Mouse (Mus musculus) limb, embryonic 15.5 days (tissue): ENCODE results near the gene Bcl11a. TPM values are rescaled to one million over a fixed set of nuclear protein-coding genes. Genes with fewer than 3 reads are reported as not detected.

Experiments used
- ATAC-seq: fragments of 200-750 bp; cut with Nextera tagmentation; 2 replicates; pipeline ENCODE4 v1.8.0; 2017; ENCODE audit warnings: low read depth, moderate TSS enrichment; ENCODE audit not compliant: insufficient number of reproducible peaks, low FRiP score, low TSS enrichment
- H3K27ac ChIP-seq: fragments of 300-500 bp; sonication (generic); 2 replicates; pipeline ENCODE4 v1.5.1; 2015; ENCODE audit warnings: moderate library complexity, mild to moderate bottlenecking, inconsistent platforms
- H3K27me3 ChIP-seq: fragments of 300-500 bp; sonication (generic); 2 replicates; pipeline ENCODE4 v1.6.1; 2015; ENCODE audit warnings: inconsistent platforms
- H3K36me3 ChIP-seq: fragments of 300-500 bp; sonication (generic); 2 replicates; pipeline ENCODE4 v1.6.1; 2015; ENCODE audit warnings: inconsistent platforms
- H3K4me1 ChIP-seq: fragments of 300-500 bp; sonication (generic); 2 replicates; pipeline ENCODE4 v1.6.1; 2015; ENCODE audit warnings: inconsistent platforms
- H3K4me2 ChIP-seq: fragments of 300-500 bp; sonication (generic); 2 replicates; pipeline ENCODE4 v1.6.1; 2015; ENCODE audit warnings: mild to moderate bottlenecking, inconsistent platforms
- H3K4me3 ChIP-seq: fragments of 300-500 bp; sonication (generic); 2 replicates; pipeline ENCODE4 v1.5.1; 2015; ENCODE audit warnings: mild to moderate bottlenecking, inconsistent platforms
- H3K9ac ChIP-seq: fragments of 300-500 bp; sonication (generic); 2 replicates; pipeline ENCODE4 v1.6.1; 2015; ENCODE audit warnings: inconsistent platforms
- H3K9me3 ChIP-seq: fragments of 300-500 bp; sonication (generic); 2 replicates; pipeline ENCODE4 v1.6.1; 2016; ENCODE audit warnings: inconsistent platforms
- WGBS: fragments of 180-500 bp; shearing (Covaris S2); methylation state at CpG from one replicate; pipeline ENCODE4 v1.1.7; 2015; 5-methylcytosine and 5-hydroxymethylcytosine counted together
- polyA plus RNA-seq: library from polyadenylated mRNA; unstranded; fragments of >200 nt; fragmentation: Nextera tagmentation; extraction: Ambion mirVana; gene quantifications from 2 replicates; pipeline ENCODE4 v1.2.1, GENCODE M21; 2015

The Bcl11a gene
- polyA plus RNA-seq, 1 experiment from 2014 or later: 60.9 TPM

GRCm38 (mm10) chr11:24174161-24174792 lies 96.4 kb downstream of the Bcl11a start:
- WGBS: 77% methylated on average over 2 of the region's 2 CpGs
- H3K4me3 ChIP-seq: no peak overlapping the region
- ATAC-seq: no peak

GRCm38 (mm10) chr11:24177458-24177857 lies 99.6 kb downstream of the Bcl11a start:
- 87% methylated on average over 4 of the region's 4 CpGs for WGBS
- H3K36me3 ChIP-seq: 0 out of 2 replicates have a peak, but pooled peaks cover 7% of the 10 kb centered on the region
- H3K27ac ChIP-seq: no peak overlapping the region
- H3K9ac ChIP-seq: no peak overlapping the region
- H3K4me3 ChIP-seq: no peak overlapping the region
- no peaks in the 10 kb centered on the region for H3K27me3 ChIP-seq
- H3K4me2 ChIP-seq: no peak overlapping the region
- H3K4me1 ChIP-seq: no peaks in the 10 kb centered on the region
- H3K9me3 ChIP-seq: no peaks in the 10 kb centered on the region
- no peak for ATAC-seq

More at GRCm38 (mm10) chr11:24174161-24174792, 96.4 kb downstream of the Bcl11a start:
- Histone ChIP-seq H3K27me3 (no peaks in the 10 kb centered on the region), H3K36me3 (peaks cover 11% of the 10 kb centered on the region; the same call in 1 of the 2 replicates), H3K4me1 (no peaks in the 10 kb centered on the region), H3K9me3 (no peaks in the 10 kb centered on the region), H3K4me2 (no peak overlapping the region), H3K9ac (no peak overlapping the region), H3K27ac (no peak overlapping the region)

- no peaks in the 10 kb centered on the region for H3K9me3 ChIP-seq
- H3K4me3 ChIP-seq: no peak overlapping the region
- no peak overlapping the region for H3K27ac ChIP-seq
- H3K36me3 ChIP-seq: no peaks in the 10 kb centered on the region
- no peak overlapping the region for H3K4me2 ChIP-seq
- WGBS: 89% methylated on average over 6 of the region's 6 CpGs
- no peak overlapping the region for H3K9ac ChIP-seq
- no peaks in the 10 kb centered on the region for H3K4me1 ChIP-seq
- ATAC-seq: no peak
- H3K27me3 ChIP-seq: no peaks in the 10 kb centered on the region
These were observed 101.1 kb downstream of the Bcl11a start for GRCm38 (mm10) chr11:24178823-24179476.

GRCm38 (mm10) chr11:24180040-24180439 lies 102.2 kb downstream of the Bcl11a start:
- no peaks in the 10 kb centered on the region for H3K27me3 ChIP-seq
- no peak overlapping the region for H3K27ac ChIP-seq
- no peak for ATAC-seq
- no peaks in the 10 kb centered on the region for H3K9me3 ChIP-seq
- no peak overlapping the region for H3K4me2 ChIP-seq
- no peaks in the 10 kb centered on the region for H3K36me3 ChIP-seq
- H3K9ac ChIP-seq: no peak overlapping the region
- 77% methylated on average over 7 of the region's 7 CpGs for WGBS
- H3K4me3 ChIP-seq: no peak overlapping the region
- H3K4me1 ChIP-seq: no peaks in the 10 kb centered on the region

GRCm38 (mm10) chr11:24183501-24183900 lies 105.6 kb downstream of the Bcl11a start:
- H3K4me1 ChIP-seq: peaks cover 5% of the 10 kb centered on the region; the same call in 1 of the 2 replicates
- H3K27me3 ChIP-seq: no peaks in the 10 kb centered on the region
- no peak overlapping the region for H3K9ac ChIP-seq
- 90% methylated on average over 7 of the region's 7 CpGs for WGBS
- no peak for ATAC-seq
- H3K9me3 ChIP-seq: no peaks in the 10 kb centered on the region
- no peak overlapping the region for H3K4me2 ChIP-seq
- H3K4me3 ChIP-seq: no peak overlapping the region
- no peaks in the 10 kb centered on the region for H3K36me3 ChIP-seq
- no peak overlapping the region for H3K27ac ChIP-seq

- H3K4me3 ChIP-seq: no peak overlapping the region
These were observed 107.1 kb downstream of the Bcl11a start for GRCm38 (mm10) chr11:24184932-24185331.

GRCm38 (mm10) chr11:24190411-24190810 lies 112.6 kb downstream of the Bcl11a start:
- H3K9me3 ChIP-seq: no peaks in the 10 kb centered on the region
- no peak overlapping the region for H3K27ac ChIP-seq
- ATAC-seq: no peak
- H3K36me3 ChIP-seq: no peaks in the 10 kb centered on the region
- H3K9ac ChIP-seq: no peak overlapping the region
- no peaks in the 10 kb centered on the region for H3K27me3 ChIP-seq
- 22% methylated on average over 3 of the region's 3 CpGs for WGBS
- no peak overlapping the region for H3K4me2 ChIP-seq
- H3K4me1 ChIP-seq: peaks cover 5% of the 10 kb centered on the region; the same call in 1 of the 2 replicates
- no peak overlapping the region for H3K4me3 ChIP-seq

More at GRCm38 (mm10) chr11:24184932-24185331, 107.1 kb downstream of the Bcl11a start:
- Histone ChIP-seq H3K4me1 (peaks cover 5% of the 10 kb centered on the region; the same call in 1 of the 2 replicates), H3K4me2 (no peak overlapping the region), H3K27ac (no peak overlapping the region), H3K36me3 (no peaks in the 10 kb centered on the region), H3K27me3 (no peaks in the 10 kb centered on the region), H3K9me3 (no peaks in the 10 kb centered on the region), H3K9ac (no peak overlapping the region)
- no peak for ATAC-seq
- 63% methylated on average over 5 of the region's 5 CpGs for WGBS

- Histone ChIP-seq H3K9ac (no peak overlapping the region), H3K36me3 (no peaks in the 10 kb centered on the region), H3K4me3 (no peak overlapping the region), H3K27ac (no peak overlapping the region), H3K4me1 (no peaks in the 10 kb centered on the region), H3K9me3 (no peaks in the 10 kb centered on the region), H3K27me3 (no peaks in the 10 kb centered on the region), H3K4me2 (no peak overlapping the region)
- WGBS: 71% methylated on average over 4 of the region's 4 CpGs
- no peak for ATAC-seq
These were observed 118.8 kb downstream of the Bcl11a start for GRCm38 (mm10) chr11:24196460-24197190.

- no peaks in the 10 kb centered on the region for H3K36me3 ChIP-seq
- 80% methylated on average over 1 of the region's 1 CpGs for WGBS
- H3K9ac ChIP-seq: no peak overlapping the region
- no peaks in the 10 kb centered on the region for H3K9me3 ChIP-seq
- H3K4me1 ChIP-seq: no peaks in the 10 kb centered on the region
- no peak overlapping the region for H3K4me2 ChIP-seq
- no peaks in the 10 kb centered on the region for H3K27me3 ChIP-seq
- H3K4me3 ChIP-seq: no peak overlapping the region
- ATAC-seq: no peak
- no peak overlapping the region for H3K27ac ChIP-seq
These were observed 119.6 kb downstream of the Bcl11a start for GRCm38 (mm10) chr11:24197424-24197823.

GRCm38 (mm10) chr11:24199560-24199959 lies 121.7 kb downstream of the Bcl11a start:
- no peak for ATAC-seq
- Histone ChIP-seq H3K4me2 (no peak overlapping the region), H3K27me3 (no peaks in the 10 kb centered on the region), H3K36me3 (no peaks in the 10 kb centered on the region), H3K27ac (no peak overlapping the region), H3K4me1 (peaks cover 6% of the 10 kb centered on the region), H3K9ac (no peak overlapping the region), H3K4me3 (no peak overlapping the region), H3K9me3 (no peaks in the 10 kb centered on the region)
- 96% methylated on average over 3 of the region's 3 CpGs for WGBS

GRCm38 (mm10) chr11:24200310-24200709 lies 122.5 kb downstream of the Bcl11a start:
- ATAC-seq: no peak

GRCm38 (mm10) chr11:24201223-24201622 lies 123.4 kb downstream of the Bcl11a start:
- Histone ChIP-seq H3K27me3 (no peaks in the 10 kb centered on the region), H3K4me2 (no peak overlapping the region), H3K9me3 (no peaks in the 10 kb centered on the region), H3K4me1 (peaks cover 6% of the 10 kb centered on the region), H3K27ac (no peak overlapping the region), H3K9ac (no peak overlapping the region), H3K4me3 (no peak overlapping the region), H3K36me3 (no peaks in the 10 kb centered on the region)
- WGBS: 73% methylated on average over 4 of the region's 4 CpGs
- no peak for ATAC-seq

More at GRCm38 (mm10) chr11:24200310-24200709, 122.5 kb downstream of the Bcl11a start:
- H3K9me3 ChIP-seq: no peaks in the 10 kb centered on the region
- H3K27ac ChIP-seq: no peak overlapping the region
- H3K27me3 ChIP-seq: no peaks in the 10 kb centered on the region
- no peak overlapping the region for H3K4me3 ChIP-seq
- 39% methylated on average over 5 of the region's 5 CpGs for WGBS
- H3K9ac ChIP-seq: no peak overlapping the region
- no peak overlapping the region for H3K4me2 ChIP-seq
- peaks cover 6% of the 10 kb centered on the region for H3K4me1 ChIP-seq
- no peaks in the 10 kb centered on the region for H3K36me3 ChIP-seq
